Mouse (Mus musculus): ENCODE measurements at regions not wholly inside any gene's neighbourhood (a gene's known extent, or its start where the extent isn't known, plus 50 kb on each side); places are given as distances from the start of the nearest gene placed in this dataset.
"Not testable (repeated sequence)": the region's sequence is repeated elsewhere in the genome, so short reads cannot be mapped to it uniquely, and the experiment has no call there.

- no peak overlapping the region for H3K4me2 ChIP-seq
- no peak overlapping the region for H3K9ac ChIP-seq
- no peak overlapping the region for H3K4me3 ChIP-seq
- no peak for ATAC-seq (ENCODE audit: insufficient number of reproducible peaks, low FRiP score, low TSS enrichment, low read depth)
- no peaks in the 10 kb centered on the region for H3K27me3 ChIP-seq
- H3K4me1 ChIP-seq, result no peaks in the 10 kb centered on the region
- no peaks in the 10 kb centered on the region for H3K36me3 ChIP-seq
- no peak overlapping the region for H3K27ac ChIP-seq
- 67% methylated on average over 1 of the region's 1 CpGs for WGBS
- no peaks in the 10 kb centered on the region for H3K9me3 ChIP-seq
Measured at GRCm38 (mm10) chr8:102024472-102024871, 761.0 kb downstream of the Cdh11 start.

GRCm38 (mm10) chr8:102017776-102018175, 767.7 kb downstream of the Cdh11 start:
- whole genome bisulfite sequencing, result 46% methylated on average over 2 of the region's 2 CpGs
- Histone ChIP-seq H3K9ac (no peak overlapping the region), H3K27me3 (no peaks in the 10 kb centered on the region), H3K4me3 (no peak overlapping the region), H3K36me3 (no peaks in the 10 kb centered on the region), H3K27ac (no peak overlapping the region), H3K4me1 (no peaks in the 10 kb centered on the region), H3K9me3 (no peaks in the 10 kb centered on the region), H3K4me2 (no peak overlapping the region)
- no peak for ATAC-seq (ENCODE audit: insufficient number of reproducible peaks, low FRiP score, low TSS enrichment, low read depth)

GRCm38 (mm10) chr8:102000326-102001016, 785.0 kb downstream of the Cdh11 start:
- no peaks in the 10 kb centered on the region for H3K9me3 ChIP-seq
- H3K36me3 ChIP-seq, result no peaks in the 10 kb centered on the region
- H3K27ac ChIP-seq, result no peak overlapping the region
- no peak overlapping the region for H3K9ac ChIP-seq
- H3K27me3 ChIP-seq, result no peaks in the 10 kb centered on the region
- ATAC-seq (ENCODE audit: insufficient number of reproducible peaks, low FRiP score, low TSS enrichment, low read depth), result no peak
- WGBS, result 79% methylated on average over 4 of the region's 4 CpGs
- H3K4me1 ChIP-seq, result no peaks in the 10 kb centered on the region
- no peak overlapping the region for H3K4me2 ChIP-seq
- H3K4me3 ChIP-seq, result no peak overlapping the region

DNA sequence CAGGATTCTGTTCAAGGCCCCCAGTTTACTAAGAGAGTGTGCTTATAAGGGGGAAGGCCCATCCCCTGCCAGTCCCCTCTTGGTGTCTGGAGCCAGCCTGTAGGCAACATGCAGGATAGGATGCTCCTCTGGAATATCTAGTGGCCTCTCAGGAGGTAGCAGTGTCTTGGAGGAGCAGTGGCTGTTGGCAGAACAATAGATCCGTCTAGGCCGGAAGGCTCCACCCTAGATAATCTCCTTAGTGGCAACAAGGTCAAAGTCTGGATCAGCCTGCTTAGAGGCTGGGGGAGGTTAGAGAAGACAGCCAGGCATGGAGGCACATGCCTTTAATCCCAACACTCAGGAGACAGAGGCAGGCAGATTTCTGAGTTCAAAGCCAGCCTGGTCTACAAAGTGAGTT, 788.7 kb downstream of the Cdh11 start:
- not testable (repeated sequence) for H3K36me3 ChIP-seq; H3K4me1 ChIP-seq; H3K4me3 ChIP-seq; H3K27ac ChIP-seq; H3K27me3 ChIP-seq; H3K9me3 ChIP-seq; ATAC-seq (ENCODE audit: insufficient number of reproducible peaks, low FRiP score, low TSS enrichment, low read depth); H3K4me2 ChIP-seq; H3K9ac ChIP-seq
- WGBS, result 90% methylated on average over 2 of the region's 2 CpGs

GRCm38 (mm10) chr8:101956832-101957231, 828.6 kb downstream of the Cdh11 start:
- ATAC-seq (ENCODE audit: insufficient number of reproducible peaks, low FRiP score, low TSS enrichment, low read depth), result no peak
- no peaks in the 10 kb centered on the region for H3K27me3 ChIP-seq
- no peak overlapping the region for H3K9ac ChIP-seq
- H3K4me3 ChIP-seq, result no peak overlapping the region
- H3K27ac ChIP-seq, result no peak overlapping the region
- WGBS, result 83% methylated on average over 2 of the region's 2 CpGs
- no peaks in the 10 kb centered on the region for H3K36me3 ChIP-seq
- no peak overlapping the region for H3K4me2 ChIP-seq
- no peaks in the 10 kb centered on the region for H3K9me3 ChIP-seq
- H3K4me1 ChIP-seq, result no peaks in the 10 kb centered on the region

DNA sequence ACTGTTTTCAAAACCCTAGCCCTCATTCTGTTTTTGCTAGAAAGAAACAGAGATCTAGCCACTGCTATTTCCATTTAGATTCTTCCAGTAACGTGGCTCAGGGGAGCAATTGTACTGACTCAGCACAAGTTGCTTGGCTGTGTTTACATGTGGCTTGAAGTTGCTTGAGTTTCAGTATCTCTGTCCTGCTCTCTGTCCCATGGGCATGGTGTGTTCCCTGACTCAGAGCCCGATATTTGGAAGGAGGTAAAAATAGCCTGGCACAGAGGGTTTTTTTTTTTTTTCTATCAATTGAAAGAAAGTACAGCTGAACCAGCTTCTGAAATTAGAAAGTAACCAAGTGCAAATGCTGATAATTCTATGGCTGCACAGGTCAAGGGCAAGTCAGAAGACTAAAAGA, 834.8 kb downstream of the Cdh11 start:
- no peaks in the 10 kb centered on the region for H3K27me3 ChIP-seq
- no peaks in the 10 kb centered on the region for H3K9me3 ChIP-seq
- no peaks in the 10 kb centered on the region for H3K36me3 ChIP-seq
- no peak for ATAC-seq (ENCODE audit: insufficient number of reproducible peaks, low FRiP score, low TSS enrichment, low read depth)
- no peak overlapping the region for H3K4me2 ChIP-seq
- no peak overlapping the region for H3K4me3 ChIP-seq
- no peak overlapping the region for H3K9ac ChIP-seq
- WGBS, result 38% methylated on average over 2 of the region's 2 CpGs
- no peak overlapping the region for H3K27ac ChIP-seq
- H3K4me1 ChIP-seq, result no peaks in the 10 kb centered on the region

DNA sequence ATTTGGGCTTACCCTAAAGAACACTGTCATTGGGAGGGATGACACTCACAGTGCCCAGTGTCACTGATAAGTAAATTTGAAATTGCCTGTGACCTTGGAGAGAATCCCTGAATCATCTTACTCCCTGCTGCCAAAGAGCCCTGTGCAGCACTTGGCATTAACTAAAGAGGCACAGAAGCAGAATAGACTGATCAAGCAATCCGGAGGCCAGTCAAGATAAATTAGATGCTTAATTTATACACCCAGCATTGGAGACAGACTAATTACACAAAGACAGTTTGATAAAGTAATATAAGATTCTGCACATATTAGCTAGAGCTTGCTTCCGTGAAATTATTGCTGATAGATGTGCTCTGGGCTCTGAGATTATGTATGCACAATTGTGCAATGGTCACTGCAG, 847.6 kb downstream of the Cdh11 start:
- Histone ChIP-seq H3K4me3 (no peak overlapping the region), H3K4me1 (no peaks in the 10 kb centered on the region), H3K27ac (no peak overlapping the region), H3K4me2 (no peak overlapping the region), H3K9me3 (no peaks in the 10 kb centered on the region), H3K9ac (no peak overlapping the region), H3K27me3 (no peaks in the 10 kb centered on the region), H3K36me3 (no peaks in the 10 kb centered on the region)
- whole genome bisulfite sequencing, result 82% methylated on average over 2 of the region's 2 CpGs
- no peak for ATAC-seq (ENCODE audit: insufficient number of reproducible peaks, low FRiP score, low TSS enrichment, low read depth)

- no peak for ATAC-seq (ENCODE audit: insufficient number of reproducible peaks, low FRiP score, low TSS enrichment, low read depth)
- 78% methylated on average over 1 of the region's 1 CpGs for WGBS
- Histone ChIP-seq H3K9me3 (no peaks in the 10 kb centered on the region), H3K27ac (no peak overlapping the region), H3K4me1 (no peaks in the 10 kb centered on the region), H3K36me3 (no peaks in the 10 kb centered on the region), H3K27me3 (no peaks in the 10 kb centered on the region), H3K9ac (no peak overlapping the region), H3K4me2 (no peak overlapping the region), H3K4me3 (no peak overlapping the region)
Measured at GRCm38 (mm10) chr8:101913665-101914064, 871.8 kb downstream of the Cdh11 start.

All from limb, embryonic 15.5 days (tissue).